Mouse (Mus musculus): ENCODE data around the gene Ccdc170. TPM values are rescaled to one million over a fixed set of nuclear protein-coding genes. Genes with fewer than 3 reads are reported as not detected.

Gene Ccdc170
- polyA plus RNA-seq, 1 experiment from 2014 or later: 0.18 TPM

- no peak overlapping the region for H3K9ac ChIP-seq (ENCODE audit: low read length)
- ATAC-seq (replicated peaks; ENCODE audit: extremely low read depth, insufficient read depth, low FRiP score): no peak
- no peaks in the 10 kb centered on the region for H3K27me3 ChIP-seq (ENCODE audit: control insufficient read depth, insufficient read depth, low read length)
- no peak overlapping the region for H3K4me3 ChIP-seq (ENCODE audit: low read length)
- no peaks in the 10 kb centered on the region for H3K4me1 ChIP-seq (ENCODE audit: control insufficient read depth, insufficient read depth, low read length)
- no peak overlapping the region for H3K27ac ChIP-seq (ENCODE audit: low read length)
- no peak overlapping the region for H3K4me2 ChIP-seq (ENCODE audit: low read depth, low read length)
- no peaks in the 10 kb centered on the region for H3K36me3 ChIP-seq (ENCODE audit: control insufficient read depth, insufficient read depth)
- no peaks in the 10 kb centered on the region for H3K9me3 ChIP-seq (replicated peaks; ENCODE audit: control insufficient read depth, low read length)
- 63% methylated on average over 6 of the region's 6 CpGs for WGBS
These were observed 49.6 kb downstream of the Ccdc170 start for GRCm38 (mm10) chr10:4531933-4532332.

- Histone ChIP-seq H3K27me3 (ENCODE audit: control insufficient read depth, insufficient read depth, low read length) (no peaks in the 10 kb centered on the region), H3K4me1 (ENCODE audit: control insufficient read depth, insufficient read depth, low read length) (no peaks in the 10 kb centered on the region), H3K4me2 (ENCODE audit: low read depth, low read length) (no peak overlapping the region), H3K9ac (ENCODE audit: low read length) (no peak overlapping the region), H3K36me3 (ENCODE audit: control insufficient read depth, insufficient read depth) (no peaks in the 10 kb centered on the region), H3K27ac (ENCODE audit: low read length) (no peak overlapping the region), H3K9me3 (replicated peaks; ENCODE audit: control insufficient read depth, low read length) (no peaks in the 10 kb centered on the region), H3K4me3 (ENCODE audit: low read length) (no peak overlapping the region)
- ATAC-seq (replicated peaks; ENCODE audit: extremely low read depth, insufficient read depth, low FRiP score): no peak
- WGBS: 75% methylated on average over 6 of the region's 6 CpGs
These were observed 50.4 kb downstream of the Ccdc170 start for GRCm38 (mm10) chr10:4532731-4533130.

DNA sequence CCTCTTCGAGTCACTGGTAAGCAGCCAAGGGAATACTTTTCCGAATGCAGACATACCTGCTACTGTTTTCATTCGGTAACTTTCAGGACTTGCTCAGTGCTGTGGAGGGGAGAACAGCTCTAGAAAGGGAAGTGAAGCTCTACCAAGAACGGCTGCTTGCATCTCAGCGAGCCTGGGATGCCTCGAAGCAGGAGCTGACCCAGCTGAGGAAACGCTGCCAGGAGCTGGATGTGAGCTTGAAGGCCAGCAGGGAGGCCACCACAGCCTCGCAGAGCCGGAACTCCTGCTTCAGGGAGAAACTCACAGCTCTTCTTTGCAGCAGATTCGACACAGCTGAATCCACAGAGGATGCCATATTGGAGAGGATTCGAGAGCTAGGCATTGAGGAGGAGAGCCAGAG lies 51.6 kb downstream of the Ccdc170 start:
- Histone ChIP-seq H3K27me3 (ENCODE audit: control insufficient read depth, insufficient read depth, low read length) (no peaks in the 10 kb centered on the region), H3K4me3 (ENCODE audit: low read length) (no peak overlapping the region), H3K4me1 (ENCODE audit: control insufficient read depth, insufficient read depth, low read length) (no peaks in the 10 kb centered on the region), H3K27ac (ENCODE audit: low read length) (no peak overlapping the region), H3K4me2 (ENCODE audit: low read depth, low read length) (no peak overlapping the region), H3K9me3 (replicated peaks; ENCODE audit: control insufficient read depth, low read length) (no peaks in the 10 kb centered on the region), H3K36me3 (ENCODE audit: control insufficient read depth, insufficient read depth) (no peaks in the 10 kb centered on the region), H3K9ac (ENCODE audit: low read length) (no peak overlapping the region)
- WGBS: 76% methylated on average over 11 of the region's 11 CpGs
- no peak for ATAC-seq (replicated peaks; ENCODE audit: extremely low read depth, insufficient read depth, low FRiP score)

DNA sequence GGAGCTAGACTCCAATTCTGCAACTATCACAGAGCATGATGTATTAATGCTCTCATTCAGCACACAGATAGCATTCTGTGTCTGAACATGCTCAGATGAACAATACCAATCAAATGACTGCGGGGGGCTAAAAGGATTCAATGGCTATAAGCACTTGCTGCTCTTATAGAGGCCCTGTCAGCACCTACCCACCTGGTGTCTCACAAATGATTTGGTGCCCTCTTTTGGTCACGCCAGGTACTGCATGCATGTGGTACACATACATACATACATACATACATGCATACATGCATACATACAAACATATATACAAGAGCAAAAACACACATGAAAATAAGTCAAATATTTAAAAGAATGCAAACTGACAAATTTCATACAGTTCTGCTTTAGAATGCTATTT lies 63.2 kb downstream of the Ccdc170 start:
- Histone ChIP-seq H3K4me1 (ENCODE audit: control insufficient read depth, insufficient read depth, low read length) (no peaks in the 10 kb centered on the region), H3K27ac (ENCODE audit: low read length) (no peak overlapping the region), H3K4me3 (ENCODE audit: low read length) (no peak overlapping the region), H3K36me3 (ENCODE audit: control insufficient read depth, insufficient read depth) (no peaks in the 10 kb centered on the region), H3K27me3 (ENCODE audit: control insufficient read depth, insufficient read depth, low read length) (no peaks in the 10 kb centered on the region), H3K4me2 (ENCODE audit: low read depth, low read length) (no peak overlapping the region), H3K9ac (ENCODE audit: low read length) (no peak overlapping the region), H3K9me3 (replicated peaks; ENCODE audit: control insufficient read depth, low read length) (peaks cover 7% of the 10 kb centered on the region; the same call in 1 of the 2 replicates)
- WGBS: 86% methylated on average over 2 of the region's 2 CpGs
- ATAC-seq (replicated peaks; ENCODE audit: extremely low read depth, insufficient read depth, low FRiP score): no peak

- H3K4me3 ChIP-seq (ENCODE audit: low read length): no peak overlapping the region
- no peak; the same call in 1 of the 2 replicates for ATAC-seq (replicated peaks; ENCODE audit: extremely low read depth, insufficient read depth, low FRiP score)
- H3K4me2 ChIP-seq (ENCODE audit: low read depth, low read length): no peak overlapping the region
- H3K36me3 ChIP-seq (ENCODE audit: control insufficient read depth, insufficient read depth): no peaks in the 10 kb centered on the region
- no peak overlapping the region for H3K27ac ChIP-seq (ENCODE audit: low read length)
- H3K9me3 ChIP-seq (replicated peaks; ENCODE audit: control insufficient read depth, low read length): no peaks in the 10 kb centered on the region
- WGBS: 72% methylated on average over 9 of the region's 9 CpGs
- no peak overlapping the region for H3K9ac ChIP-seq (ENCODE audit: low read length)
- no peaks in the 10 kb centered on the region for H3K27me3 ChIP-seq (ENCODE audit: control insufficient read depth, insufficient read depth, low read length)
- no peaks in the 10 kb centered on the region for H3K4me1 ChIP-seq (ENCODE audit: control insufficient read depth, insufficient read depth, low read length)
These were observed 71.3 kb downstream of the Ccdc170 start for GRCm38 (mm10) chr10:4553442-4554119.

GRCm38 (mm10) chr10:4556842-4557377 lies 74.6 kb downstream of the Ccdc170 start:
- H3K4me2 ChIP-seq (ENCODE audit: low read depth, low read length): no peak overlapping the region
- ATAC-seq (replicated peaks; ENCODE audit: extremely low read depth, insufficient read depth, low FRiP score): no peak
- no peaks in the 10 kb centered on the region for H3K4me1 ChIP-seq (ENCODE audit: control insufficient read depth, insufficient read depth, low read length)
- H3K36me3 ChIP-seq (ENCODE audit: control insufficient read depth, insufficient read depth): no peaks in the 10 kb centered on the region
- H3K27ac ChIP-seq (ENCODE audit: low read length): no peak overlapping the region
- 75% methylated on average over 3 of the region's 3 CpGs for WGBS
- no peak overlapping the region for H3K4me3 ChIP-seq (ENCODE audit: low read length)
- H3K9me3 ChIP-seq (replicated peaks; ENCODE audit: control insufficient read depth, low read length): no peaks in the 10 kb centered on the region
- H3K9ac ChIP-seq (ENCODE audit: low read length): no peak overlapping the region
- no peaks in the 10 kb centered on the region for H3K27me3 ChIP-seq (ENCODE audit: control insufficient read depth, insufficient read depth, low read length)

GRCm38 (mm10) chr10:4559132-4559531 lies 76.8 kb downstream of the Ccdc170 start:
- ATAC-seq (replicated peaks; ENCODE audit: extremely low read depth, insufficient read depth, low FRiP score): no peak
- Histone ChIP-seq H3K4me2 (ENCODE audit: low read depth, low read length) (no peak overlapping the region), H3K9ac (ENCODE audit: low read length) (no peak overlapping the region), H3K4me3 (ENCODE audit: low read length) (no peak overlapping the region), H3K9me3 (replicated peaks; ENCODE audit: control insufficient read depth, low read length) (no peaks in the 10 kb centered on the region), H3K36me3 (ENCODE audit: control insufficient read depth, insufficient read depth) (no peaks in the 10 kb centered on the region), H3K27ac (ENCODE audit: low read length) (no peak overlapping the region), H3K27me3 (ENCODE audit: control insufficient read depth, insufficient read depth, low read length) (no peaks in the 10 kb centered on the region), H3K4me1 (ENCODE audit: control insufficient read depth, insufficient read depth, low read length) (no peaks in the 10 kb centered on the region)
- WGBS: 55% methylated on average over 4 of the region's 4 CpGs

- Histone ChIP-seq H3K9ac (ENCODE audit: low read length) (no peak overlapping the region), H3K4me1 (ENCODE audit: control insufficient read depth, insufficient read depth, low read length) (no peaks in the 10 kb centered on the region), H3K36me3 (ENCODE audit: control insufficient read depth, insufficient read depth) (no peaks in the 10 kb centered on the region), H3K9me3 (replicated peaks; ENCODE audit: control insufficient read depth, low read length) (no peaks in the 10 kb centered on the region), H3K4me2 (ENCODE audit: low read depth, low read length) (no peak overlapping the region), H3K27me3 (ENCODE audit: control insufficient read depth, insufficient read depth, low read length) (no peaks in the 10 kb centered on the region), H3K27ac (ENCODE audit: low read length) (no peak overlapping the region), H3K4me3 (ENCODE audit: low read length) (no peak overlapping the region)
- WGBS: 77% methylated on average over 1 of the region's 1 CpGs
- no peak for ATAC-seq (replicated peaks; ENCODE audit: extremely low read depth, insufficient read depth, low FRiP score)
These were observed 82.8 kb downstream of the Ccdc170 start for GRCm38 (mm10) chr10:4565148-4565547.

DNA sequence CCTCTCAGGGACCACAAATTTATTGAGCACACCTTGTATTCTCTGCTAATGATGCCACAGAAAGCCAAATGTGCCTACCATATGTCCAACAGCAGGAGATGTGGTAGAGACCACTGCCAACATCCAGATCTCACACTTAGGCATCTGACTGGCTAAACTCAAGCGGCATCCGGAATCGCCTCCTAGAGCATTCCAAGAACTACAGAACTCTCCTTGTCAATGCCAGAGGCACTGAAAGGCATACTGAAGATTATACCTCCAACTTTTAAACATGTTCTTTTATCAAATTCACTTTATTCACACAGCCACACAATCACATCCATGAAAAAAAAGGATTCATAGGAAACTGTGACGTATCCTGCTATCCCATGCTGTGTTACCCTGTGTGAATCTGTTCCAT lies 88.5 kb downstream of the Ccdc170 start:
- no peak overlapping the region for H3K9ac ChIP-seq (ENCODE audit: low read length)
- no peak overlapping the region for H3K4me3 ChIP-seq (ENCODE audit: low read length)
- WGBS: 91% methylated on average over 4 of the region's 4 CpGs
- H3K27me3 ChIP-seq (ENCODE audit: control insufficient read depth, insufficient read depth, low read length): no peaks in the 10 kb centered on the region
- no peaks in the 10 kb centered on the region for H3K36me3 ChIP-seq (ENCODE audit: control insufficient read depth, insufficient read depth)
- no peak for ATAC-seq (replicated peaks; ENCODE audit: extremely low read depth, insufficient read depth, low FRiP score)
- no peaks in the 10 kb centered on the region for H3K9me3 ChIP-seq (replicated peaks; ENCODE audit: control insufficient read depth, low read length)
- no peak overlapping the region for H3K27ac ChIP-seq (ENCODE audit: low read length)
- H3K4me2 ChIP-seq (ENCODE audit: low read depth, low read length): no peak overlapping the region
- H3K4me1 ChIP-seq (ENCODE audit: control insufficient read depth, insufficient read depth, low read length): no peaks in the 10 kb centered on the region
